Mouse (Mus musculus) kidney, embryonic 16.5 days (tissue): ENCODE measurements around the gene Ezh1. TPM values are rescaled to one million over a fixed set of nuclear protein-coding genes. Genes with fewer than 3 reads are reported as not detected.
"Not testable (repeated sequence)": the region's sequence is repeated elsewhere in the genome, so short reads cannot be mapped to it uniquely, and the experiment has no call there.

Source experiments
- ATAC-seq: fragments of 200-750 bp; cut with Nextera tagmentation; 2 replicates; pipeline ENCODE4 v1.8.0; 2017; ENCODE audit warnings: moderate TSS enrichment; ENCODE audit not compliant: low FRiP score, low TSS enrichment
- H3K27ac ChIP-seq: fragments of 300-500 bp; sonication (generic); 2 replicates; pipeline ENCODE4 v1.5.1; 2014; ENCODE audit warnings: low read length
- H3K27me3 ChIP-seq: fragments of 300-500 bp; sonication (generic); 2 replicates; pipeline ENCODE4 v1.6.1; 2014; ENCODE audit warnings: low read length, control low read depth, mixed read lengths; ENCODE audit not compliant: insufficient read depth
- H3K36me3 ChIP-seq: fragments of 300-500 bp; sonication (generic); 2 replicates; pipeline ENCODE4 v1.6.1; 2014; ENCODE audit warnings: low read length, control low read depth, mixed read lengths; ENCODE audit not compliant: insufficient read depth
- H3K4me1 ChIP-seq: fragments of 300-500 bp; sonication (generic); 2 replicates; pipeline ENCODE4 v1.6.1; 2014; ENCODE audit warnings: low read length, control low read depth, mixed read lengths; ENCODE audit not compliant: insufficient read depth
- H3K4me2 ChIP-seq: fragments of 300-500 bp; sonication (generic); replicated peaks from 2 replicates; pipeline ENCODE4 v1.6.1; 2014; ENCODE audit warnings: low read depth, low read length
- H3K4me3 ChIP-seq: fragments of 300-500 bp; sonication (generic); 2 replicates; pipeline ENCODE4 v1.5.1; 2014; ENCODE audit warnings: mild to moderate bottlenecking, low read length
- H3K9ac ChIP-seq: fragments of 300-500 bp; sonication (generic); replicated peaks from 2 replicates; pipeline ENCODE4 v1.6.1; 2014; ENCODE audit warnings: low read length
- H3K9me3 ChIP-seq: fragments of 300-500 bp; sonication (generic); 2 replicates; pipeline ENCODE4 v1.6.1; 2016; ENCODE audit warnings: low read length, control low read depth
- WGBS: fragments of 180-500 bp; shearing (Covaris S2); extraction: QIAGEN DNeasy Blood & Tissue Kit; methylation state at CpG from one replicate; pipeline ENCODE4 v1.1.7; 2014; 5-methylcytosine and 5-hydroxymethylcytosine counted together
- polyA plus RNA-seq: library from polyadenylated mRNA; unstranded; fragments of >200 nt; fragmentation: Nextera tagmentation; extraction: Ambion mirVana; gene quantifications from 2 replicates; pipeline ENCODE4 v1.2.1, GENCODE M21; 2015

Ezh1 gene
- polyA plus RNA-seq, 1 experiment from 2014 or later: 25.1 TPM

- Histone ChIP-seq H3K27ac (no peak overlapping the region), H3K9ac (no peak overlapping the region), H3K36me3 (peaks cover 44% of the 10 kb centered on the region), H3K27me3 (peaks cover 17% of the 10 kb centered on the region; the same call in 1 of the 2 replicates), H3K4me2 (no peak overlapping the region), H3K9me3 (no peaks in the 10 kb centered on the region), H3K4me1 (peaks cover 66% of the 10 kb centered on the region), H3K4me3 (no peak overlapping the region)
- WGBS: 67% methylated on average over 14 of the region's 14 CpGs
- ATAC-seq: no peak
These were observed 59.9 kb downstream of the Ezh1 start for GRCm38 (mm10) chr11:101166357-101166756.

- peaks cover 17% of the 10 kb centered on the region; the same call in 1 of the 2 replicates for H3K27me3 ChIP-seq
- H3K27ac ChIP-seq: no peak overlapping the region
- peak overlapping the region; percentile 59 for H3K4me2 ChIP-seq
- WGBS: 33% methylated on average over 33 of the region's 35 CpGs
- H3K36me3 ChIP-seq: peaks cover 44% of the 10 kb centered on the region
- ATAC-seq: 0 out of 2 replicates have a peak, but pooled peaks have one; percentile 27
- H3K9ac ChIP-seq: 0 out of 2 replicates have a peak overlapping the region, but pooled peaks have one; percentile 48
- 0 out of 2 replicates have a peak overlapping the region, but pooled peaks have one; percentile 35 for H3K4me3 ChIP-seq
- H3K9me3 ChIP-seq: no peaks in the 10 kb centered on the region
- H3K4me1 ChIP-seq: peaks cover 63% of the 10 kb centered on the region
These were observed 61.3 kb downstream of the Ezh1 start for GRCm38 (mm10) chr11:101164677-101165580.

GRCm38 (mm10) chr11:101164351-101164665 is 62.0 kb downstream of the Ezh1 start:
- H3K4me3 ChIP-seq: peak overlapping the region; percentile 35
- peak overlapping the region; percentile 59 for H3K4me2 ChIP-seq
- ATAC-seq: no peak
- no peak overlapping the region for H3K27ac ChIP-seq
- peaks cover 17% of the 10 kb centered on the region; the same call in 1 of the 2 replicates for H3K27me3 ChIP-seq
- H3K36me3 ChIP-seq: peaks cover 44% of the 10 kb centered on the region
- H3K9me3 ChIP-seq: no peaks in the 10 kb centered on the region
- H3K4me1 ChIP-seq: peaks cover 57% of the 10 kb centered on the region
- H3K9ac ChIP-seq: peak overlapping the region; percentile 48; the same call in 1 of the 2 replicates
- WGBS: 22% methylated on average over 21 of the region's 21 CpGs

- 0 out of 2 replicates have a peak, but pooled peaks have one; percentile 3 for ATAC-seq
These were observed 62.5 kb downstream of the Ezh1 start for GRCm38 (mm10) chr11:101163476-101164350.

GRCm38 (mm10) chr11:101162772-101163171 is 63.5 kb downstream of the Ezh1 start:
- H3K4me1 ChIP-seq: peaks cover 42% of the 10 kb centered on the region
- H3K27me3 ChIP-seq: peaks cover 14% of the 10 kb centered on the region; the same call in 1 of the 2 replicates
- no peak overlapping the region for H3K4me3 ChIP-seq
- no peak overlapping the region for H3K4me2 ChIP-seq
- WGBS: 59% methylated on average over 5 of the region's 5 CpGs
- no peaks in the 10 kb centered on the region for H3K9me3 ChIP-seq
- no peak overlapping the region for H3K9ac ChIP-seq
- H3K27ac ChIP-seq: no peak overlapping the region
- no peak for ATAC-seq
- H3K36me3 ChIP-seq: peaks cover 43% of the 10 kb centered on the region

More at GRCm38 (mm10) chr11:101163476-101164350, 62.5 kb downstream of the Ezh1 start:
- H3K4me2 ChIP-seq: peak overlapping the region; percentile 59
- peak overlapping the region; percentile 35 for H3K4me3 ChIP-seq
- H3K27me3 ChIP-seq: peaks cover 17% of the 10 kb centered on the region; the same call in 1 of the 2 replicates
- peaks cover 51% of the 10 kb centered on the region for H3K4me1 ChIP-seq
- WGBS: 31% methylated on average over 48 of the region's 49 CpGs
- H3K9ac ChIP-seq: peak overlapping the region; percentile 48; the same call in 1 of the 2 replicates
- H3K27ac ChIP-seq: no peak overlapping the region
- no peaks in the 10 kb centered on the region for H3K9me3 ChIP-seq
- peaks cover 44% of the 10 kb centered on the region for H3K36me3 ChIP-seq

- H3K4me2 ChIP-seq: no peak overlapping the region
- H3K4me1 ChIP-seq: peaks cover 39% of the 10 kb centered on the region
- no peaks in the 10 kb centered on the region for H3K9me3 ChIP-seq
- peaks cover 10% of the 10 kb centered on the region; the same call in 1 of the 2 replicates for H3K27me3 ChIP-seq
- no peak overlapping the region for H3K9ac ChIP-seq
- WGBS: 60% methylated on average over 5 of the region's 5 CpGs
- H3K36me3 ChIP-seq: peaks cover 38% of the 10 kb centered on the region
- no peak overlapping the region for H3K4me3 ChIP-seq
- no peak overlapping the region for H3K27ac ChIP-seq
- ATAC-seq: no peak
These were observed 64.0 kb downstream of the Ezh1 start for GRCm38 (mm10) chr11:101162301-101162700.

- Histone ChIP-seq H3K4me3 (no peak overlapping the region), H3K9ac (no peak overlapping the region), H3K27me3 (peaks cover 3% of the 10 kb centered on the region; the same call in 1 of the 2 replicates), H3K27ac (no peak overlapping the region), H3K4me1 (peaks cover 38% of the 10 kb centered on the region), H3K9me3 (no peaks in the 10 kb centered on the region), H3K4me2 (no peak overlapping the region), H3K36me3 (peaks cover 31% of the 10 kb centered on the region)
- ATAC-seq: no peak
- 88% methylated on average over 15 of the region's 15 CpGs for WGBS
These were observed 64.7 kb downstream of the Ezh1 start for GRCm38 (mm10) chr11:101161551-101161950.

GRCm38 (mm10) chr11:101160981-101161505 is 65.2 kb downstream of the Ezh1 start:
- peaks cover 26% of the 10 kb centered on the region for H3K36me3 ChIP-seq
- not testable (repeated sequence) for H3K4me2 ChIP-seq, H3K27me3 ChIP-seq, H3K9me3 ChIP-seq, H3K27ac ChIP-seq, H3K9ac ChIP-seq, ATAC-seq, H3K4me3 ChIP-seq
- peaks cover 38% of the 10 kb centered on the region for H3K4me1 ChIP-seq
- 87% methylated on average over 5 of the region's 8 CpGs for WGBS

GRCm38 (mm10) chr11:101160151-101160550 is 66.1 kb downstream of the Ezh1 start:
- H3K4me2 ChIP-seq, H3K27ac ChIP-seq, H3K27me3 ChIP-seq, H3K9me3 ChIP-seq, H3K9ac ChIP-seq, H3K4me3 ChIP-seq, ATAC-seq: not testable (repeated sequence)
- Histone ChIP-seq H3K36me3 (peaks cover 23% of the 10 kb centered on the region), H3K4me1 (peaks cover 36% of the 10 kb centered on the region)
- 76% methylated on average over 9 of the region's 10 CpGs for WGBS
